Mouse (Mus musculus): ENCODE results near the gene Adgrf2.
A peak's percentile ranks its signal among the peaks of the same experiment; 100 is the strongest.

Gene Adgrf2

DNA sequence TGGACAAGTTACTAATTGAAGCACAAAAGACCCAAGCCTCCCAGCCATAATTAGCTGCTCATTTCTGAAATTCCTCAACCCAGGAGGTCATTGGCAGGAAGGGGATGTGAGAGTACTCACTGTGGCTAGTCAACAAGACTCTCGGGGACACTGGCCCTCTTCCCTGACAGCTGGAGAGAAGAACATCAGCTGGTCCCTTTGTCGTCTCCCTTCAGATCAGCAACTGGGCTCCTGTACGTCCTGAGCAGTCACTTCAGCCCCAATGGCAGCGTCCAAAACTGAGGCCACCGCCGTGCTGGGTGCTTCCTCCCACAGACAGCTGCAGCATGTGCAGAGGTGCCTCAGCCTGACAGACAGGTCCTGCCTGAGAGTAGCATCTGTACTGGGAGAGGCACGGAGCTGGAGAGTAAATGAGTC, at the start of gene Adgrf2:
Gene Adgrf2 (minus strand): TSS at position 379 of the 417 bp plus-strand sequence.
- DNase-seq (ENCODE audit: extremely low read depth, low read depth, low spot score) = no peak

DNA sequence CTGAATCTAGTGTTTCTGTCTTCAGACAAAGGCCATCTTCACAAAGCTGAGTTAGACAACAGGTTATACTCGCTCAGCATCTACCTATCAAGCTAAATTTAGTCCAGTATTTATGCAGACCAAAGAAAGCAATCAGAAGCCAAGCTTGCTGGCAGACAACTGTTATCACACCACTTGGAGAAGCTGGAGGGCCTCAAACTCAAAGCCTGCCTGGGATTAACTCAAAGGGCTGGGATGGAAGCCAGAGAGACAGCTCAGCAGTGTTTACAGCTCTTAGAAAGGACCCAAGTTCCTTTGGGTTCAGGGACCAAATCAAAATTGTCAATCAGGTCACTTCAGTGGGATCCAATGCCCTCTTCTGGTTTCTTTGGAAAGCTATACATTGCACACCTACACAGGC, 48.8 kb upstream of the Adgrf2 start:
- peak; percentile 11 for DNase-seq (ENCODE audit: extremely low read depth, low read depth, low spot score)

DNA sequence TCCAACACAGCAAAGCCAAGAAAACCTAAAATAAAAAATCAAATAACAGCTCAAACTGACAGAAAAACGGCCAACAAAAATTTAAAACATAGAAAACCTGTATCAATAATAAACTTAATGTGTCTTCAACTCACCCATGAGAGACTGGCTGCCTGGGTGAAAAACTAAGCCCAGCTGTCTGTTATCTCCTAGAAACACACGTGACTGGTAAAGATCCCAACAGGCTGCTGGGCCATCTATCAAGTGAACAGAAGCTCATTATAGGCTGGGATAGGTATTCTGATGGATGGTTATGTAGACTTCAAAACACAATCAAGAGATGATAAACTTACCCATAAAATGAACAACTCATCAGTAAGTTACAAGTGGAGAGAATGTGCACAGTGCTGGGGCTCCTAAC, 47.7 kb upstream of the Adgrf2 start:
- no peak for DNase-seq (ENCODE audit: extremely low read depth, low read depth, low spot score)

DNA sequence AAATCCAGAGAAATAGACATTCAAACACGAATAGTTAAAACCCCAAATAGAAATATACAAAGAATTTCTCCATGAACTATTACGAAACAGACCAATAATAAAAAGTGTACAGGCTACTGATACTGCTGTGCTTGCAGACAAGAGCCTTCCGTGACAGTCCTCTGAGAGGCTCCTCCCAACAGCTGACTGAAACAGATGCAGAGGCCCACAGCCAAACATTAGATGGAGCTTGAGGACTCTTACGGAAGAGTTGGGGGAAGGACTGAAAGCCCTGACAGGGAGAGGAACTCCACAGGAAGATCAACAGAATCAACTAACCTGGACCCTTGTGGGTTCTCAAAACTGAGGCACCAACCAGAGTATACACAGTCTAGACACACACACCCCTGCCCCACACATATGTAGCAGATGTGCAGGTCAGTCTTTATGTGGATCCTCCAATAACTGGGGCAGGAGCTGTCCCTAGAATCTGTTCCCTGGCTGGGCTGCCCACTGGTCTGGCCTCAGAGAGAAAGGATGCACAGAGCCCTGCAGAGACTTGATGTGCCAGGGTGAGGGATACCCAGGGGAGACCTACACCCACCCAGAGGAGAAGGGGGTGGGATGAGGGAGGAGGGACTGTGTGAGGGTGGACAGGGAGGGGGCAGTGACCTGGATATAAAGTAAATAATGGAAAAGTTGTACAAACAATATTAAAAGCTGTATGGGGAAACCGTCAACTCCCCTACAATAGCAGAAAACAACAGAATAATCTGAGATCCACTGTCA, 46.9 kb upstream of the Adgrf2 start:
- no peak for DNase-seq (ENCODE audit: extremely low read depth, low read depth, low spot score)

DNA sequence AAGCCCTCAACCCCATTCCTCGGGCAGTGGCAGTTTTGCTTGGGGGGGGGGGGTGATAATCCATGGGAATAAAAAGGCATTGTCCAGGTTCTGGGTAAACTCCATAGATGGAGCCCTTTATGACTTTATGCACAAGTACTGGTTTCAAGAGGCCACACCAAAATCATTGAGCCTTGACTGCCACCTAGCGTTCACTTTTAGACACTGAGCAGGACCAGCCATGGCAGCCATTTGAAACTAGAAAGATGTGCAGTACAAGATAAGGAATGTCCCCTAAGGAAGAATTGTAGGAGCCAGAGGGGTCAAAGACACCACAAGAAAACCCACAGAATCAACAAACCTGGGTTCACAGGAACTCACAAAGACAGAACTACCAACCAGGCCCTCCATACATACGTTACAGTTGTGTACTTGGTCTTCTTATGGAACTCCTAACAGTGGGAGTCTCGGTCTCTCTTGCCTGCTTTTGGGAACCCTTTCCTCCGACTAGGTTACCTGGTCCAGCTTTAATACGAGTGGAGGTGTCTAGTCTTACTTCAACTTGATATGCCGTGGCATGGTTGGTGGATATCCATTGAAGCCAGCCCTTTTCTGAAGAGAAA, 40.3 kb upstream of the Adgrf2 start:
- DNase-seq (ENCODE audit: extremely low read depth, low read depth, low spot score) = peak; percentile 3

DNA sequence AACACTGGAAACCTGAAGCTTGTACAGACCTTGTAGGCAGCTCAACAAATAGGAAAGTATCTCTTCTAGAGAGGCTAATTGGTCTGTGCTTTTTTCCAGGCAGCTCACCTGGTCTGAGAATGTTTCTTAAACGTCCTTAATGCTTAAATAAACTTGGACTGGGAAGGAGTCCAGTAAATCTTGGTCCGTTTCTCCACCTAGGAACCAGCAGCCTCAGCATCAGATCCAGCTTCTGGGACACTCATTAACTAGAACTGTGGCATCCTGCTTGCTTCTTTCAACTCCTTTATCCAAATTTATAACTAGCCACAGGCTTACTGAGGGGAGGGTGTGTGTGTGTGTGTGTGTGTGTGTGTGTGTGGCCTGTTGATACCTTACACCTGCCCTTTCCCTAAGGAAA, 11.8 kb upstream of the Adgrf2 start:
- no peak for DNase-seq (ENCODE audit: extremely low read depth, low read depth, low spot score)

GRCm38 (mm10) chr17:42752173-42752572, 10.2 kb upstream of the Adgrf2 start:
- DNase-seq (ENCODE audit: extremely low read depth, low read depth, low spot score) = peak; percentile 64

DNA sequence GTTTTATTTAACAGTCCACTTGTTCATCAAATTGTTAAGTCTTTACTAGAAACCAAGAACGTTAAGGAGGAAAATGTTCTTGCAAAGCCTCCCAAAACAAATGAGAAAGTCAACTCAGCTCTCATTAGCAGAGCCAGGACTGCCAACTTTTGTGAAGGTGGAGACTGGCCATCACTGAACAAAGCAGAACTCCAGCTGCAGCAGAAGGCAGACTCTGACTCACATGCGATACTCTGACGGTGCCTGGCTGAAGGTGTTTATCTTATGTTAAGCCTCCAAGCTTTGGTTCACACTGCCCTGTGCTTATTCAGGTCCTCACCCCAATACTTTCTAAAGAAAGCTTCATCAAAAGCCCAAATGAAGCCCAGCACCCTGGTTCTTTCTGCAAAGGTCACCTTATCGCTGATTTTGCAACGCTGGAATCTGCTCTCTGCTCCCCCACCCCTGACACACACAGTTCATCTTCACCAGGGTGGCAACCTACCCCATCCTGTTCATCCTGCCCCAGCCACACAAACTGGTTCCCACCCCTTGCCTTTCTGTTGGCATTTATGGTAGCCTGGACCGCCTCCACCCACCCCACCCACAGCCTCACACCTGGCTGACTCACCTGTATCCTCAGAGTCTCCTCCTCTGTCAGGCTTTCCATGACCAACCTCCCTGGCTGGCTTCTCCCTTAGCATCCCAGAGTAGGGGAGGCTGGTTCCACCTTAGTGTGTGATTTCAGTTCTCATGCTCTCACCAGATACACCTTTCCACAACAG, 3.9 kb upstream of the Adgrf2 start:
- DNase-seq (ENCODE audit: extremely low read depth, low read depth, low spot score) = no peak

GRCm38 (mm10) chr17:42742823-42743222, 844 bp upstream of the Adgrf2 start:
- DNase-seq (ENCODE audit: extremely low read depth, low read depth, low spot score) = no peak

DNA sequence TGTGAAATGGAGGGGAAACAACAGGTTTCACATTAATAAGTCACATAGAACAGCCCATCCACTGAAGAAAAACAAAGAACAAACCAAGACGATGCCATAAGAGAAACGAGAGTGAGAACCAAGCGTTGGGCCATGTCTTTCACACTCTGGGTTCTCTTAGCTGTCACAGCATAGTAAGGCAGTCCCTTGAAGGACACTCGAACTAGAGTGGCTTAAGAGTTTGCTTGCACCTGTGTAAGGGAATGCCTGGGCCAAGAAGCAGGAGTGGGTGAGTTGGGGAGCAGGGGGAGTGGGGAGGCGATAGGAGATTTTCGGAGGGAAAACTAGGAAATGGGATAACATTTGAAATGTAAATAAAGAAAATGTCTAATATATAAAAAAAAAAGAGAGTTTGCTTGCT, 3.2 kb downstream of the Adgrf2 start:
- no peak for DNase-seq (ENCODE audit: extremely low read depth, low read depth, low spot score)

- no peak for DNase-seq (ENCODE audit: extremely low read depth, low read depth, low spot score)
Measured at GRCm38 (mm10) chr17:42717161-42717560, 24.8 kb downstream of the Adgrf2 start.

- DNase-seq (ENCODE audit: extremely low read depth, low read depth, low spot score) = no peak
Measured at GRCm38 (mm10) chr17:42714991-42715390, 27.0 kb downstream of the Adgrf2 start.

GRCm38 (mm10) chr17:42710717-42711116, 31.3 kb downstream of the Adgrf2 start:
- no peak for DNase-seq (ENCODE audit: extremely low read depth, low read depth, low spot score)

GRCm38 (mm10) chr17:42705611-42706010, 36.4 kb downstream of the Adgrf2 start:
- no peak for DNase-seq (ENCODE audit: extremely low read depth, low read depth, low spot score)

GRCm38 (mm10) chr17:42702198-42702597, 39.8 kb downstream of the Adgrf2 start:
- DNase-seq (ENCODE audit: extremely low read depth, low read depth, low spot score) = no peak

DNA sequence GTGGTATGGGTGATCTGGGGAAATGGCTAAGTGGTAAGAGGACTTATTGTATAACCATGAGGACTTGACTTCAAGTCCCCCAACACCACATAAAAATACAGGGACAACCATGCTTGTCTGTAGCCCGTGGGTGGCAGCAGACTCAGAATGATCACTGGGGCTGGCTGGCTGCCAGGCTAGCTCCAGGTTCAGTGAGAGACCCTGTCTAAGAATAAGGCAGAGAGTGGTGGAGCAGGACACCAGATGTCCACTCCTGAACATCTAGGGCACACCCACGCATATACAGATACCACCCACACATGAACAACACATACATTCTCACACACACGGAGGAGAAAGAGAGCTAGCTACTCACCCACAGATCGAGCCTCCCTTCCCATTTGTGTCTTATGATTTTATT, 47.2 kb downstream of the Adgrf2 start:
- no peak for DNase-seq (ENCODE audit: extremely low read depth, low read depth, low spot score)

DNA sequence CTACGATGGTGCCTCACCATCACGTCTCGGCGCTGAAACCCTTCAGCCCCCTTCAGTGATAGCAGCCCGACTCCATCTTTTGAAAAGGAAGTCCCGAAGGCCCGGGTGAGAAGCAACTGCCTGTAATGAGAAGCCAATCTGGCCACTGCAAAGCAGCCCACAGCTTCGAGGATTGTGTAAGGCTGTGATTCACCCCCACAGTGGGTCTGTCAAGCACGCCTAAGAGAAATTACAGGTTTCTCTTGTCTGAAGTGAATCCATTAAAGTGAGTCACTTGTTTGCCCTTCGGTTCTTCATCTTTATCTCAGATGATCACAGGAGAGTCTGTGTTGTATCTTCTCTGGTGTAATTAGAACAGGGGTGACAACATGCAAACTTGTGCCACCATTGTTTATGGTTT, 49.8 kb downstream of the Adgrf2 start, which contains the start of gene Adgrf4:
Gene Adgrf4 (minus strand): TSS at position 149 of the 400 bp plus-strand sequence.
- DNase-seq (ENCODE audit: extremely low read depth, low read depth, low spot score) = peak; percentile 43

DNA sequence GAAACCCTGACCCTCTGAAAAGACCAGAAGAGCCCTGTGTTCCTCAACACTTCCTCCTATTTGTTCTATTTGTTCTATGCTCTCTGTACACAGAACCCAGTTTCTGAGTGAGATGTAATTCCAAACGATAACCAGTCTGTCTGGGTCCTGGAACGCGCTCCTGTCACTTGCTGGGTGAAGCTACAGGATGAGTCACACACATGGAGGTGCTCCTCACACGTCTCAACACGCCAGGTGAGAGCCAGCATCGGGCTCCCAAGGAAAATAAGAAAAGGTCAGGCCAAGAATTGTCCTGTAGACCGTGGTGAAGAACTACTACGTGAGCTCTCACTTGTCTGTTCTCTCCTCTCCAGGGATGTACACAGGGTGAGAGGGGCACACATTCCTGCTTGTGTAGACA, 51.4 kb downstream of the Adgrf2 start:
- DNase-seq (ENCODE audit: extremely low read depth, low read depth, low spot score) = peak; percentile 36

All from fat pad, adult 2 months (tissue).